Mouse (Mus musculus) neural tube, embryonic 13.5 days (tissue): ENCODE measurements around the gene Psmb7. TPM values are rescaled to one million over a fixed set of nuclear protein-coding genes. Genes with fewer than 3 reads are reported as not detected.

Source experiments
- ATAC-seq: fragments of 200-750 bp; cut with Nextera tagmentation; 2 replicates; pipeline ENCODE4 v1.8.0; 2017; ENCODE audit warnings: low read depth, mild to moderate bottlenecking, moderate TSS enrichment, moderate library complexity
- H3K27ac ChIP-seq: fragments of 300-500 bp; sonication (generic); replicated peaks from 2 replicates; pipeline ENCODE4 v1.5.1; 2015; ENCODE audit warnings: moderate library complexity, mild to moderate bottlenecking, inconsistent platforms
- H3K27me3 ChIP-seq: fragments of 300-500 bp; sonication (generic); 2 replicates; pipeline ENCODE4 v1.6.1; 2015; ENCODE audit warnings: mild to moderate bottlenecking, inconsistent platforms
- H3K36me3 ChIP-seq: fragments of 300-500 bp; sonication (generic); 2 replicates; pipeline ENCODE4 v1.6.1; 2015; ENCODE audit warnings: mild to moderate bottlenecking, inconsistent platforms
- H3K4me1 ChIP-seq: fragments of 300-500 bp; sonication (generic); replicated peaks from 2 replicates; pipeline ENCODE4 v1.6.1; 2015; ENCODE audit warnings: inconsistent platforms
- H3K4me2 ChIP-seq: fragments of 300-500 bp; sonication (generic); 2 replicates; pipeline ENCODE4 v1.6.1; 2015; ENCODE audit warnings: inconsistent platforms, mild to moderate bottlenecking, moderate library complexity
- H3K4me3 ChIP-seq: fragments of 300-500 bp; sonication (generic); 2 replicates; pipeline ENCODE4 v1.5.1; 2015; ENCODE audit warnings: mild to moderate bottlenecking, inconsistent platforms
- H3K9ac ChIP-seq: fragments of 300-500 bp; sonication (generic); 2 replicates; pipeline ENCODE4 v1.6.1; 2015; ENCODE audit warnings: moderate library complexity, mild to moderate bottlenecking, inconsistent platforms
- H3K9me3 ChIP-seq: fragments of 300-500 bp; sonication (generic); 2 replicates; pipeline ENCODE4 v1.6.1; 2016; ENCODE audit warnings: inconsistent platforms
- WGBS: fragments of 180-500 bp; shearing (Covaris S2); methylation state at CpG from one replicate; pipeline ENCODE4 v1.1.7; 2015; 5-methylcytosine and 5-hydroxymethylcytosine counted together
- polyA plus RNA-seq: library from polyadenylated mRNA; unstranded; fragments of >200 nt; fragmentation: Nextera tagmentation; extraction: Ambion mirVana; gene quantifications from 2 replicates; pipeline ENCODE4 v1.2.1, GENCODE M21; 2015

Gene Psmb7
- polyA plus RNA-seq, 1 experiment from 2014 or later: 316 TPM

- Histone ChIP-seq H3K4me3 (no peak overlapping the region), H3K27me3 (no peaks in the 10 kb centered on the region), H3K4me2 (no peak overlapping the region), H3K9ac (no peak overlapping the region), H3K9me3 (no peaks in the 10 kb centered on the region), H3K36me3 (peaks cover 5% of the 10 kb centered on the region), H3K4me1 (peaks cover 42% of the 10 kb centered on the region), H3K27ac (no peak overlapping the region; the same call in 1 of the 2 replicates)
- 62% methylated on average over 19 of the region's 19 CpGs for WGBS
- no peak for ATAC-seq
Measured at GRCm38 (mm10) chr2:38554226-38554995, 89.5 kb downstream of the Psmb7 start.

DNA sequence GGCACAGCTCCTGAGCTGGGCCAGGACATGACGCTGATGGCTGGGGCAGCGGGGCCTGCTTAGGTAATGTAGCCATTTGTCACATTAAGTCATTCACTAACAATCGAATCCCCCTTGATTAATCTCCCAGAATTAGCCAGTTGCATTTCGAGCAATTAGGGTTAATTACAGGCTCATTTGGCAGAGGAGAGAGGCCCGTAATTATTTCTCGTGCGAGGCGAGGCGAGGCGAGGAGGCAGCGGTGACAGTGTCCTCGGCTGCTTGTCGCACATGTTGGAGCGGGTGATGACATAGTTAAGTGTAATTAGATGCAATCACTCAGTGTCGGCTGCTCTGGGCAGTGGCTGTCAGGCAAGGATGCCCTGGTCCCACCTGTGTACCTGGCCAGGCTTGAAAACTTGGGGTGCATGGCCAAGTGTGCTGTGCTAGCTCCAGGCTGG is 91.9 kb downstream of the Psmb7 start:
- no peaks in the 10 kb centered on the region for H3K27me3 ChIP-seq
- no peak overlapping the region for H3K4me2 ChIP-seq
- H3K4me1 ChIP-seq: peaks cover 54% of the 10 kb centered on the region
- H3K36me3 ChIP-seq: no peaks in the 10 kb centered on the region; the same call in 1 of the 2 replicates
- WGBS: 35% methylated on average over 15 of the region's 15 CpGs
- H3K9me3 ChIP-seq: no peaks in the 10 kb centered on the region
- no peak overlapping the region for H3K27ac ChIP-seq
- H3K4me3 ChIP-seq: no peak overlapping the region
- no peak overlapping the region for H3K9ac ChIP-seq
- peak; percentile 45; the same call in 1 of the 2 replicates for ATAC-seq

DNA sequence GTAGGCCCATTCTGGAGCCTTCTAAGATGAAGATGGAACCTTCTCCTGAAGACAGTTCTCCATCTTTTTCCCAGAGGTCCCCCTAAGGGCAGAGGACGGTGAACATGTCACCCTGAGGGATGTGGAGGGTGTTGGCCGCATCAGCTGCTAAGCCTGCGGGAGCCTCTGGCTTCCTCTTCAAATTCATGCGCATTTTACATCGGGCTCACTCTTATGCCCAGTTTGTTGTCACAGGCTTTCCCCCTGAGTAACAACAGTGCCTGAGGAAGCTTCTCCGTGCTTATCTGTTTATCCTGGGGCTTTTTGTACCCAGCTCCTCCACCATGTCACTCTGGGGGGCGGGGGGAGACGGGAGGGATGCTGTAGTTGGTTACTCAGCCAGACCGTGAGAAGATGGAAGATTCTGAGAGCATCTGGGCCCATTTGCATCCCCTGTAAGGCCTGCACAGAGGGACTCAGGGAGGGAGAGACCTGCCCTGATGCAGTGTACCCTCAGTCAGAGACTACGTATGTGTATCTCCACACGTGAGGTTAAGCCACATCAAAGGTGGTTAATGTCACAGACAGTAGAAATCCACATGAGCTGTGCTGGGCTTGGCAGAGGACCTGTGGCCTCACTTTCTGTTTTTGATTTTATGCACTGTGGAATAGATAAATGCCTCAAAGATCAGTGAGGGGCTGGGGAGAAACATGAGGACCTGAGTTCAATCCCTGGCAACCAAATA is 95.9 kb downstream of the Psmb7 start:
- Histone ChIP-seq H3K4me2 (no peak overlapping the region), H3K27ac (no peak overlapping the region), H3K9me3 (no peaks in the 10 kb centered on the region), H3K36me3 (no peaks in the 10 kb centered on the region; the same call in 1 of the 2 replicates), H3K9ac (0 out of 2 replicates have a peak overlapping the region, but pooled peaks have one; percentile 14), H3K4me1 (peaks cover 49% of the 10 kb centered on the region), H3K4me3 (no peak overlapping the region), H3K27me3 (no peaks in the 10 kb centered on the region)
- 57% methylated on average over 11 of the region's 11 CpGs for WGBS
- no peak for ATAC-seq

- Histone ChIP-seq H3K4me1 (peaks cover 42% of the 10 kb centered on the region), H3K4me2 (no peak overlapping the region), H3K27ac (no peak overlapping the region), H3K9me3 (no peaks in the 10 kb centered on the region), H3K9ac (no peak overlapping the region), H3K36me3 (no peaks in the 10 kb centered on the region; the same call in 1 of the 2 replicates), H3K4me3 (no peak overlapping the region), H3K27me3 (no peaks in the 10 kb centered on the region)
- ATAC-seq: no peak
- 72% methylated on average over 5 of the region's 5 CpGs for WGBS
Measured at GRCm38 (mm10) chr2:38546748-38547147, 97.1 kb downstream of the Psmb7 start.

DNA sequence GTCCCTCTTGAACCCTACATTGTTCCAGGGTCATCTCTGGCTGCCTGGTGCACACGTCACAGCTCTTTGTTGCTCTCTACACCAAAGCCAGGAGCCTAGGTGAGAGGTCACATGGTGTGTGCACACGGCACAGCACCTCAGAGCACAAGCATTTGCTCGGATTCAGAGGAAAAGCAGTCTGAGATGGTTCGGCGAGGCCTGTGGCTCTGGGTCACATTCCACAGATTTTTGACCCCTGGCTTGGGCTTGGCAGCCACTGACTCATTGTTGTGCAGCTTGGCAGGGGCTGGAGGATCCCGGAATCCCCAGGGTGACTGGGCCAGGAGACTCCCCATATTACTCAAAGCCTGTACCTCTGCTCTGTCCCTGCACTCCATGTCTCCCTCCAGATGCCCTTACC is 97.7 kb downstream of the Psmb7 start:
- Histone ChIP-seq H3K27ac (no peak overlapping the region), H3K27me3 (no peaks in the 10 kb centered on the region), H3K4me2 (no peak overlapping the region), H3K36me3 (no peaks in the 10 kb centered on the region; the same call in 1 of the 2 replicates), H3K9ac (no peak overlapping the region), H3K9me3 (no peaks in the 10 kb centered on the region), H3K4me3 (no peak overlapping the region), H3K4me1 (peaks cover 42% of the 10 kb centered on the region)
- 21% methylated on average over 6 of the region's 6 CpGs for WGBS
- ATAC-seq: no peak

GRCm38 (mm10) chr2:38545706-38546105 is 98.2 kb downstream of the Psmb7 start:
- Histone ChIP-seq H3K4me3 (no peak overlapping the region), H3K36me3 (no peaks in the 10 kb centered on the region), H3K9ac (no peak overlapping the region), H3K27me3 (no peaks in the 10 kb centered on the region), H3K4me2 (no peak overlapping the region), H3K9me3 (no peaks in the 10 kb centered on the region), H3K4me1 (peaks cover 44% of the 10 kb centered on the region), H3K27ac (no peak overlapping the region)
- no peak for ATAC-seq

- ATAC-seq: no peak
Measured at GRCm38 (mm10) chr2:38544982-38545381, 98.9 kb downstream of the Psmb7 start.

GRCm38 (mm10) chr2:38544341-38544740 is 99.5 kb downstream of the Psmb7 start:
- ATAC-seq: no peak
- no peaks in the 10 kb centered on the region for H3K36me3 ChIP-seq
- no peaks in the 10 kb centered on the region for H3K27me3 ChIP-seq
- no peaks in the 10 kb centered on the region for H3K9me3 ChIP-seq
- H3K27ac ChIP-seq: no peak overlapping the region
- no peak overlapping the region for H3K9ac ChIP-seq
- no peak overlapping the region for H3K4me3 ChIP-seq
- H3K4me2 ChIP-seq: no peak overlapping the region
- peaks cover 57% of the 10 kb centered on the region for H3K4me1 ChIP-seq

More at GRCm38 (mm10) chr2:38544982-38545381, 98.9 kb downstream of the Psmb7 start:
- Histone ChIP-seq H3K9ac (no peak overlapping the region), H3K36me3 (no peaks in the 10 kb centered on the region), H3K27ac (no peak overlapping the region), H3K4me2 (no peak overlapping the region), H3K27me3 (no peaks in the 10 kb centered on the region), H3K4me1 (peaks cover 51% of the 10 kb centered on the region), H3K9me3 (no peaks in the 10 kb centered on the region), H3K4me3 (no peak overlapping the region)
- WGBS: 83% methylated on average over 6 of the region's 6 CpGs

- WGBS: 68% methylated on average over 2 of the region's 2 CpGs
Measured at GRCm38 (mm10) chr2:38543158-38543557, 100.7 kb downstream of the Psmb7 start.

GRCm38 (mm10) chr2:38542366-38542765 is 101.5 kb downstream of the Psmb7 start:
- WGBS: 57% methylated on average over 1 of the region's 1 CpGs
- Histone ChIP-seq H3K36me3 (no peaks in the 10 kb centered on the region), H3K27ac (no peak overlapping the region), H3K9ac (no peak overlapping the region), H3K4me1 (peaks cover 68% of the 10 kb centered on the region), H3K4me2 (no peak overlapping the region), H3K4me3 (no peak overlapping the region), H3K27me3 (no peaks in the 10 kb centered on the region), H3K9me3 (no peaks in the 10 kb centered on the region)
- no peak for ATAC-seq

More at GRCm38 (mm10) chr2:38543158-38543557, 100.7 kb downstream of the Psmb7 start:
- H3K4me3 ChIP-seq: no peak overlapping the region
- no peak overlapping the region for H3K27ac ChIP-seq
- no peak overlapping the region for H3K4me2 ChIP-seq
- peaks cover 68% of the 10 kb centered on the region for H3K4me1 ChIP-seq
- H3K9ac ChIP-seq: no peak overlapping the region
- H3K27me3 ChIP-seq: no peaks in the 10 kb centered on the region
- no peak for ATAC-seq
- no peaks in the 10 kb centered on the region for H3K9me3 ChIP-seq
- no peaks in the 10 kb centered on the region for H3K36me3 ChIP-seq

- Histone ChIP-seq H3K9ac (no peak overlapping the region), H3K4me2 (no peak overlapping the region), H3K9me3 (no peaks in the 10 kb centered on the region), H3K27me3 (no peaks in the 10 kb centered on the region), H3K36me3 (no peaks in the 10 kb centered on the region), H3K4me3 (no peak overlapping the region), H3K4me1 (peaks cover 68% of the 10 kb centered on the region), H3K27ac (no peak overlapping the region)
- no peak for ATAC-seq
- WGBS: 90% methylated on average over 1 of the region's 1 CpGs
Measured at GRCm38 (mm10) chr2:38541570-38541969, 102.3 kb downstream of the Psmb7 start.

DNA sequence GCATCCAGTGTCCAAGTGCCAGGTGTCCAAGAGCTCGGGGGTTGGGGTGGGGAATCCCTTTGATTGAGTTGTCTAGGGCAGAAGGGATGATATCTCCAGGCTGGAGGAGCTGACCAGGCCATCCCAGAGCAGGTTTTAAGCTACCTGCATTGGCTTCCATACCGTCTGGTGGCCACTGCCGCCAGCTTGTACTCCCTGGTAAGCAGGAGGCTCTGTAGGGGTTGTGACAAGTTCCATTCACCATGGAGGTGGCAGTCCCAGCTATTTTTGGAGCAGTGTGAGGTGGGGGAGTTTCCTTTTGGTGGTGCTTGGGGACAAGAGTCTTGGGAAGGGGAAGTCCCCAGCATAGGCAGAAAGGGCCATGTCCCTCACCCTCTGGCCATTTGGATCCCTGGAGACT is 102.8 kb downstream of the Psmb7 start:
- H3K4me3 ChIP-seq: no peak overlapping the region
- no peak for ATAC-seq
- H3K9me3 ChIP-seq: no peaks in the 10 kb centered on the region
- H3K27ac ChIP-seq: no peak overlapping the region
- no peak overlapping the region for H3K9ac ChIP-seq
- no peaks in the 10 kb centered on the region for H3K27me3 ChIP-seq
- H3K4me1 ChIP-seq: peaks cover 68% of the 10 kb centered on the region
- H3K4me2 ChIP-seq: no peak overlapping the region
- WGBS: 75% methylated on average over 3 of the region's 3 CpGs
- no peaks in the 10 kb centered on the region for H3K36me3 ChIP-seq
